Mouse (Mus musculus) CH12.LX (cell line): ENCODE data around the gene Lix1l. TPM values are rescaled to one million over a fixed set of nuclear protein-coding genes. Genes with fewer than 3 reads are reported as not detected.
A peak's percentile ranks its signal among the peaks of the same experiment; 100 is the strongest.

Source experiments
- DNase-seq: peaks from one replicate; pipeline ENCODE4 v3.0.0-alpha.2; 2013; ENCODE audit errors: extremely low read depth
- H3K27ac ChIP-seq: 2 replicates; pipeline ENCODE4 v1.5.1; 2012; ENCODE audit warnings: low read depth, mild to moderate bottlenecking, control low read depth, moderate library complexity; ENCODE audit not compliant: insufficient read depth
- H3K27me3 ChIP-seq: replicated peaks from 2 replicates; pipeline ENCODE3; 2012; ENCODE audit warnings: inconsistent platforms
- H3K36me3 ChIP-seq, 2 experiments: replicated peaks in 1 of 2; 2 replicates each; pipeline versions ENCODE3 to v1.6.1; 2012; ENCODE audit warnings: inconsistent platforms in 1 of 2, low read length in 1 of 2, mild to moderate bottlenecking in 1 of 2, mixed read lengths in 1 of 2, moderate library complexity in 1 of 2; ENCODE audit not compliant: control insufficient read depth in 1 of 2, insufficient read depth in 1 of 2
- H3K4me1 ChIP-seq, 2 experiments: 2 replicates each; pipeline ENCODE4 v1.6.1; 2012; ENCODE audit warnings: inconsistent platforms in 1 of 2, moderate library complexity in 1 of 2; ENCODE audit not compliant: insufficient read depth in 2 of 2, control insufficient read depth in 1 of 2
- H3K4me2 ChIP-seq: 2 replicates; pipeline ENCODE4 v1.6.1; 2012; ENCODE audit warnings: low read depth, mild to moderate bottlenecking, control low read depth; ENCODE audit not compliant: poor library complexity, insufficient read depth, severe bottlenecking
- H3K4me3 ChIP-seq, 3 experiments: fragments of 150-350 bp in 1 of 3; sonication (generic) in 1 of 3; replicated peaks in 1 of 3; 2 replicates each; pipeline versions ENCODE3 to v1.5.1; 2011 to 2012; ENCODE audit warnings: low read depth in 2 of 3, low read length in 2 of 3, mild to moderate bottlenecking in 2 of 3, moderate library complexity in 2 of 3, control low read depth in 1 of 3, improper control_type of control experiment in 1 of 3, inconsistent platforms in 1 of 3, mixed read lengths in 1 of 3; ENCODE audit not compliant: poor library complexity in 1 of 3
- H3K79me2 ChIP-seq: replicated peaks from 2 replicates; pipeline ENCODE4 v1.6.1; 2012; ENCODE audit warnings: mild to moderate bottlenecking, moderate library complexity; ENCODE audit not compliant: control insufficient read depth, poor library complexity, insufficient read depth, severe bottlenecking; ENCODE audit errors: extremely low read depth
- H3K9ac ChIP-seq: 2 replicates; pipeline ENCODE4 v1.6.1; 2012; ENCODE audit warnings: low read depth, mild to moderate bottlenecking, control low read depth, moderate library complexity; ENCODE audit not compliant: insufficient read depth
- H3K9me3 ChIP-seq: replicated peaks from 2 replicates; pipeline ENCODE3; 2012; ENCODE audit warnings: low read length, inconsistent platforms, mixed read lengths
- BHLHE40 ChIP-seq: IDR thresholded peaks from 2 replicates; pipeline ENCODE4 v1.6.1; 2011; ENCODE audit warnings: mild to moderate bottlenecking, low read depth, low read length, improper control_type of control experiment
- CHD1 ChIP-seq: IDR thresholded peaks from 2 replicates; pipeline ENCODE4 v1.6.1; 2012; ENCODE audit warnings: low read depth, low read length, improper control_type of control experiment, inconsistent platforms
- CHD2 ChIP-seq: IDR thresholded peaks from 2 replicates; pipeline ENCODE4 v1.6.1; 2011; ENCODE audit warnings: low read length, improper control_type of control experiment
- CTCF ChIP-seq, 2 experiments: IDR thresholded peaks in 1 of 2; conservative IDR thresholded peaks in 1 of 2; 2 replicates each; pipeline ENCODE4 v1.5.1; 2011 to 2012; ENCODE audit warnings: low read depth in 2 of 2, low read length in 2 of 2, improper control_type of control experiment in 1 of 2, inconsistent platforms in 1 of 2, mild to moderate bottlenecking in 1 of 2, moderate library complexity in 1 of 2
- ELF1 ChIP-seq: IDR thresholded peaks from 2 replicates; pipeline ENCODE4 v1.6.1; 2014; ENCODE audit warnings: low read depth, mild to moderate bottlenecking, inconsistent platforms, low read length, improper control_type of control experiment
- ETS1 ChIP-seq: conservative IDR thresholded peaks from 2 replicates; pipeline ENCODE4 v1.6.1; 2012; ENCODE audit warnings: low read depth, mild to moderate bottlenecking, inconsistent platforms, low read length, improper control_type of control experiment, moderate library complexity
- GABPA ChIP-seq: IDR thresholded peaks from 2 replicates; pipeline ENCODE4 v1.6.1; 2012; ENCODE audit warnings: low read depth, low read length, improper control_type of control experiment, inconsistent platforms; ENCODE audit not compliant: insufficient replicate concordance
- KAT2A ChIP-seq: IDR thresholded peaks from 2 replicates; pipeline ENCODE4 v1.6.1; 2012; ENCODE audit warnings: low read length, improper control_type of control experiment, inconsistent platforms; ENCODE audit not compliant: insufficient replicate concordance
- MAX ChIP-seq: IDR thresholded peaks from 2 replicates; pipeline ENCODE4 v1.6.1; 2011; ENCODE audit warnings: low read length, improper control_type of control experiment
- MAZ ChIP-seq: IDR thresholded peaks from 2 replicates; pipeline ENCODE4 v1.6.1; 2012; ENCODE audit warnings: low read depth, mild to moderate bottlenecking, inconsistent platforms, low read length, improper control_type of control experiment, moderate library complexity
- MEF2A ChIP-seq: IDR thresholded peaks from 2 replicates; pipeline ENCODE4 v1.6.1; 2014; ENCODE audit warnings: low read depth, mild to moderate bottlenecking, inconsistent platforms, low read length, improper control_type of control experiment, borderline replicate concordance
- MXI1 ChIP-seq: IDR thresholded peaks from 2 replicates; pipeline ENCODE4 v1.6.1; 2011; ENCODE audit warnings: mild to moderate bottlenecking, low read depth, low read length, improper control_type of control experiment
- NELFE ChIP-seq: IDR thresholded peaks from 2 replicates; pipeline ENCODE4 v1.6.1; 2011; ENCODE audit warnings: low read depth, low read length, improper control_type of control experiment
- POLR2AphosphoS2 ChIP-seq: IDR thresholded peaks from 2 replicates; pipeline ENCODE4 v1.6.1; 2011; ENCODE audit warnings: low read depth, low read length, improper control_type of control experiment
- RAD21 ChIP-seq: IDR thresholded peaks from 2 replicates; pipeline ENCODE4 v1.6.1; 2011; ENCODE audit warnings: low read depth, mild to moderate bottlenecking, low read length, improper control_type of control experiment, moderate library complexity
- SIN3A ChIP-seq: IDR thresholded peaks from 2 replicates; pipeline ENCODE4 v1.6.1; 2012; ENCODE audit warnings: low read length, improper control_type of control experiment, inconsistent platforms
- SMC3 ChIP-seq: IDR thresholded peaks from 2 replicates; pipeline ENCODE4 v1.6.1; 2011; ENCODE audit warnings: low read depth, low read length, improper control_type of control experiment
- TBP ChIP-seq: conservative IDR thresholded peaks from 2 replicates; pipeline ENCODE4 v1.6.1; 2011; ENCODE audit warnings: low read depth, low read length, improper control_type of control experiment
- UBTF ChIP-seq: IDR thresholded peaks from 2 replicates; pipeline ENCODE4 v1.6.1; 2012; ENCODE audit warnings: low read depth, mild to moderate bottlenecking, inconsistent platforms, low read length, improper control_type of control experiment, moderate library complexity
- USF2 ChIP-seq: conservative IDR thresholded peaks from 2 replicates; pipeline ENCODE4 v1.6.1; 2011; ENCODE audit warnings: low read depth, low read length, improper control_type of control experiment
- ZKSCAN1 ChIP-seq: IDR thresholded peaks from 2 replicates; pipeline ENCODE4 v1.6.1; 2012; ENCODE audit warnings: low read depth, inconsistent platforms, low read length, improper control_type of control experiment, borderline replicate concordance
- ZMIZ1 ChIP-seq: IDR thresholded peaks from 2 replicates; pipeline ENCODE4 v1.6.1; 2012; ENCODE audit warnings: low read depth, mild to moderate bottlenecking, inconsistent platforms, low read length, improper control_type of control experiment
- ZNF384 ChIP-seq: IDR thresholded peaks from 2 replicates; pipeline ENCODE4 v1.6.1; 2012; ENCODE audit warnings: low read depth, low read length, improper control_type of control experiment, inconsistent platforms
- dilution Hi-C: fragments of 300-500 bp; cut with MboI; formaldehyde crosslinking; loops from 2 replicates; pipeline ENCODE4 v1.14.3; 2020; ENCODE audit warnings: low sequenced_read_pairs; ENCODE audit not compliant: extremely low pct_unique_long_range_greater_than_20kb, extremely low pct_ligation_motif_present
- in situ Hi-C: fragments of 300-500 bp; cut with MboI; formaldehyde crosslinking; loops from 3 replicates; pipeline ENCODE4 v1.14.3; 2019; ENCODE audit warnings: low sequenced_read_pairs, low pct_ligation_motif_present, low pct_unique_long_range_greater_than_20kb, mixed read lengths
- polyA plus RNA-seq: library from polyadenylated mRNA; unstranded; fragments of >175 nt; gene quantifications from 2 replicates; pipeline ENCODE4 v1.2.1, GENCODE M21; 2012; ENCODE audit warnings: low read depth; ENCODE audit not compliant: insufficient read length
- total RNA-seq, 2 experiments: library from RNA; depleted of rRNA; stranded (reverse); fragments of 300-350 nt in 1 of 2; fragments of >200 nt in 1 of 2; gene quantifications; 2 replicates each; pipeline ENCODE4 v1.2.3; 2012 to 2014

Lix1l gene
- total and polyA plus RNA-seq, 3 experiments = 4.0 to 4.6 (median 4.5) TPM

GRCm38 (mm10) chr3:96639219-96639618, 38.3 kb downstream of the Lix1l start:
- DNase-seq = peak; percentile 67
- in situ Hi-C loops (no loop called here), dilution Hi-C loops (no loop called here)
- Histone ChIP-seq H3K4me1 (peaks cover 6 to 21% of the 10 kb centered on the region in 2 experiments), H3K4me2 (no peak overlapping the region), H3K4me3 (no peak overlapping the region), H3K9ac (no peak overlapping the region), H3K36me3 (peaks cover 24 to 67% of the 10 kb centered on the region in 2 experiments), H3K79me2 (peaks cover 6% of the 10 kb centered on the region; the same call in 1 of the 2 replicates), H3K27me3 (no peaks in the 10 kb centered on the region), H3K27ac (no peak overlapping the region), H3K9me3 (no peaks in the 10 kb centered on the region)
- no peak for TF ChIP-seq BHLHE40
- no peak for TF ChIP-seq ELF1
- no peak for TF ChIP-seq NELFE
- no peak for TF ChIP-seq POLR2AphosphoS2
- peak; percentile 63 for TF ChIP-seq SMC3
- no peak for TF ChIP-seq KAT2A
- no peak for TF ChIP-seq CHD1
- no peak for TF ChIP-seq GABPA
- TF ChIP-seq TBP = no peak
- no peak for TF ChIP-seq MAX
- no peak for TF ChIP-seq SIN3A
- no peak for TF ChIP-seq UBTF
- TF ChIP-seq CHD2 = no peak
- TF ChIP-seq USF2 = no peak
- no peak for TF ChIP-seq ETS1
- TF ChIP-seq ZMIZ1 = no peak
- no peak for TF ChIP-seq ZKSCAN1
- peak; percentile 75 for TF ChIP-seq RAD21
- TF ChIP-seq MAZ = no peak
- TF ChIP-seq MEF2A = no peak
- TF ChIP-seq MXI1 = no peak
- peak in 1 of 2 experiments; percentile 83 for TF ChIP-seq CTCF (conservative IDR thresholded peaks at IDR 0.05 in 1 of 2, IDR thresholded peaks at IDR 0.05 in 1 of 2; ENCODE audit: low read depth in 2 of 2, low read length in 2 of 2)
- TF ChIP-seq ZNF384 = no peak
